Mouse (Mus musculus): Measurements from ENCODE around the gene Cc2d2a. TPM values are rescaled to one million over a fixed set of nuclear protein-coding genes. Genes with fewer than 3 reads are reported as not detected.

The Cc2d2a gene
- polyA plus RNA-seq (2016; fragmentation: Nextera tagmentation; extraction: Ambion mirVana): 7.2 and 9.6 TPM in 2 replicates

- Histone ChIP-seq H3K4me1 (peaks cover 14% of the 10 kb centered on the region), H3K4me3 (peak within 1 kb of the TSS; percentile 31), H3K9me3 (no peaks in the 10 kb centered on the region), H3K9ac (peak within 1 kb of the TSS; percentile 38), H3K4me2 (replicated peaks) (peak within 1 kb of the TSS; percentile 63), H3K36me3 (no peaks in the 10 kb centered on the region), H3K27ac (peak within 1 kb of the TSS; percentile 74), H3K27me3 (replicated peaks) (no peaks in the 10 kb centered on the region)
- 8% methylated on average over 19 of the region's 19 CpGs for WGBS
- ATAC-seq (ENCODE audit: low FRiP score, low read depth): peak; percentile 76
These were observed at the start of gene Cc2d2a for GRCm38 (mm10) chr5:43661997-43662961. TSS of gene Cc2d2a (plus strand) at chr5:43662346.

- H3K27ac ChIP-seq: no peak overlapping the region
- no peaks in the 10 kb centered on the region for H3K9me3 ChIP-seq
- 56% methylated on average over 7 of the region's 7 CpGs for WGBS
- peak; percentile 61; the same call in 1 of the 2 replicates for ATAC-seq (ENCODE audit: low FRiP score, low read depth)
- no peak overlapping the region for H3K9ac ChIP-seq
- H3K4me1 ChIP-seq: no peaks in the 10 kb centered on the region
- H3K36me3 ChIP-seq: no peaks in the 10 kb centered on the region
- no peak overlapping the region for H3K4me3 ChIP-seq
- H3K27me3 ChIP-seq (replicated peaks): no peaks in the 10 kb centered on the region
- no peak overlapping the region for H3K4me2 ChIP-seq (replicated peaks)
These were observed 40.4 kb upstream of the Cc2d2a start for GRCm38 (mm10) chr5:43621575-43622299.

- Histone ChIP-seq H3K4me1 (no peaks in the 10 kb centered on the region), H3K36me3 (no peaks in the 10 kb centered on the region), H3K4me3 (no peak overlapping the region), H3K9me3 (no peaks in the 10 kb centered on the region), H3K9ac (no peak overlapping the region), H3K4me2 (replicated peaks) (no peak overlapping the region), H3K27ac (no peak overlapping the region), H3K27me3 (replicated peaks) (no peaks in the 10 kb centered on the region)
- ATAC-seq (ENCODE audit: low FRiP score, low read depth): no peak
- 68% methylated on average over 4 of the region's 4 CpGs for WGBS
These were observed 36.7 kb upstream of the Cc2d2a start for GRCm38 (mm10) chr5:43625407-43625806.

- Histone ChIP-seq H3K9me3 (no peaks in the 10 kb centered on the region), H3K9ac (no peak overlapping the region), H3K4me1 (no peaks in the 10 kb centered on the region), H3K27ac (no peak overlapping the region), H3K4me3 (no peak overlapping the region), H3K4me2 (replicated peaks) (no peak overlapping the region), H3K27me3 (replicated peaks) (no peaks in the 10 kb centered on the region), H3K36me3 (no peaks in the 10 kb centered on the region)
- WGBS: 92% methylated on average over 5 of the region's 5 CpGs
- ATAC-seq (ENCODE audit: low FRiP score, low read depth): peak; percentile 41; the same call in 1 of the 2 replicates
These were observed 28.0 kb upstream of the Cc2d2a start for GRCm38 (mm10) chr5:43634071-43634601.

GRCm38 (mm10) chr5:43634602-43635081 is 27.5 kb upstream of the Cc2d2a start:
- H3K27me3 ChIP-seq (replicated peaks): no peaks in the 10 kb centered on the region
- H3K4me1 ChIP-seq: no peaks in the 10 kb centered on the region
- WGBS: 41% methylated on average over 9 of the region's 9 CpGs
- no peak overlapping the region for H3K27ac ChIP-seq
- H3K36me3 ChIP-seq: no peaks in the 10 kb centered on the region
- no peak overlapping the region for H3K9ac ChIP-seq
- no peaks in the 10 kb centered on the region for H3K9me3 ChIP-seq
- peak; percentile 65; the same call in 1 of the 2 replicates for ATAC-seq (ENCODE audit: low FRiP score, low read depth)
- H3K4me2 ChIP-seq (replicated peaks): no peak overlapping the region
- no peak overlapping the region for H3K4me3 ChIP-seq

GRCm38 (mm10) chr5:43645020-43645419 is 17.1 kb upstream of the Cc2d2a start:
- H3K4me2 ChIP-seq (replicated peaks): no peak overlapping the region
- no peak overlapping the region for H3K9ac ChIP-seq
- no peak for ATAC-seq (ENCODE audit: low FRiP score, low read depth)
- no peaks in the 10 kb centered on the region for H3K4me1 ChIP-seq
- H3K4me3 ChIP-seq: no peak overlapping the region
- no peaks in the 10 kb centered on the region for H3K36me3 ChIP-seq
- no peak overlapping the region for H3K27ac ChIP-seq
- no peaks in the 10 kb centered on the region for H3K27me3 ChIP-seq (replicated peaks)
- no peaks in the 10 kb centered on the region for H3K9me3 ChIP-seq
- WGBS: 63% methylated on average over 4 of the region's 4 CpGs

- WGBS: 84% methylated on average over 12 of the region's 12 CpGs
- H3K4me3 ChIP-seq: no peak overlapping the region
- no peak for ATAC-seq (ENCODE audit: low FRiP score, low read depth)
- H3K9ac ChIP-seq: no peak overlapping the region
- no peaks in the 10 kb centered on the region for H3K9me3 ChIP-seq
- no peaks in the 10 kb centered on the region for H3K4me1 ChIP-seq
- no peak overlapping the region for H3K27ac ChIP-seq
- no peak overlapping the region for H3K4me2 ChIP-seq (replicated peaks)
- no peaks in the 10 kb centered on the region for H3K36me3 ChIP-seq
- H3K27me3 ChIP-seq (replicated peaks): no peaks in the 10 kb centered on the region
These were observed 14.9 kb upstream of the Cc2d2a start for GRCm38 (mm10) chr5:43647098-43647774.

GRCm38 (mm10) chr5:43661498-43661897 is 648 bp upstream of the Cc2d2a start:
- Histone ChIP-seq H3K27me3 (replicated peaks) (no peaks in the 10 kb centered on the region), H3K4me2 (replicated peaks) (no peak overlapping the region)

GRCm38 (mm10) chr5:43663531-43663930 is 1.4 kb downstream of the Cc2d2a start:
- Histone ChIP-seq H3K9me3 (no peaks in the 10 kb centered on the region), H3K4me1 (peaks cover 14% of the 10 kb centered on the region), H3K36me3 (no peaks in the 10 kb centered on the region), H3K27ac (no peak overlapping the region), H3K4me3 (no peak overlapping the region), H3K4me2 (replicated peaks) (peak overlapping the region; percentile 63; the same call in 1 of the 2 replicates), H3K27me3 (replicated peaks) (no peaks in the 10 kb centered on the region), H3K9ac (no peak overlapping the region)
- no peak for ATAC-seq (ENCODE audit: low FRiP score, low read depth)
- 69% methylated on average over 6 of the region's 6 CpGs for WGBS

More at GRCm38 (mm10) chr5:43661498-43661897, 648 bp upstream of the Cc2d2a start:
- no peak overlapping the region for H3K9ac ChIP-seq
- no peak overlapping the region for H3K4me3 ChIP-seq
- H3K27ac ChIP-seq: no peak overlapping the region
- peaks cover 14% of the 10 kb centered on the region for H3K4me1 ChIP-seq
- H3K9me3 ChIP-seq: no peaks in the 10 kb centered on the region
- 90% methylated on average over 3 of the region's 3 CpGs for WGBS
- H3K36me3 ChIP-seq: no peaks in the 10 kb centered on the region
- no peak for ATAC-seq (ENCODE audit: low FRiP score, low read depth)

GRCm38 (mm10) chr5:43665144-43665543 is 3.0 kb downstream of the Cc2d2a start:
- Histone ChIP-seq H3K9me3 (no peaks in the 10 kb centered on the region), H3K9ac (no peak overlapping the region), H3K36me3 (no peaks in the 10 kb centered on the region), H3K4me2 (replicated peaks) (peak overlapping the region; percentile 30), H3K27me3 (replicated peaks) (no peaks in the 10 kb centered on the region), H3K27ac (no peak overlapping the region), H3K4me3 (no peak overlapping the region), H3K4me1 (peaks cover 14% of the 10 kb centered on the region)
- ATAC-seq (ENCODE audit: low FRiP score, low read depth): no peak
- WGBS: 33% methylated on average over 5 of the region's 5 CpGs

- Histone ChIP-seq H3K4me1 (peaks cover 10% of the 10 kb centered on the region), H3K36me3 (peaks cover under 1% of the 10 kb centered on the region; the same call in 1 of the 2 replicates), H3K4me2 (replicated peaks) (no peak overlapping the region), H3K27me3 (replicated peaks) (no peaks in the 10 kb centered on the region), H3K4me3 (no peak overlapping the region), H3K9ac (no peak overlapping the region), H3K27ac (no peak overlapping the region), H3K9me3 (no peaks in the 10 kb centered on the region)
- ATAC-seq (ENCODE audit: low FRiP score, low read depth): no peak
- WGBS: 85% methylated on average over 8 of the region's 8 CpGs
These were observed 7.0 kb downstream of the Cc2d2a start for GRCm38 (mm10) chr5:43669118-43669645.

Data from neural tube, embryonic 12.5 days (tissue).